Mouse (Mus musculus) heart, embryonic 10.5 days (tissue): ENCODE results near the gene Ergic1. TPM values are rescaled to one million over a fixed set of nuclear protein-coding genes. Genes with fewer than 3 reads are reported as not detected.

Source experiments
- DNase-seq: peaks from one replicate; pipeline ENCODE4 v3.0.0-alpha.2; 2017; ENCODE audit warnings: low spot score
- H3K27ac ChIP-seq: fragments of 300-500 bp; sonication (generic); 2 replicates; pipeline ENCODE4 v1.5.1; 2016; ENCODE audit warnings: mild to moderate bottlenecking
- H3K27me3 ChIP-seq: fragments of 300-500 bp; sonication (generic); 2 replicates; pipeline ENCODE4 v1.6.1; 2016; ENCODE audit warnings: mild to moderate bottlenecking; ENCODE audit not compliant: poor library complexity, insufficient read depth, severe bottlenecking
- H3K36me3 ChIP-seq: fragments of 300-500 bp; sonication (generic); 2 replicates; pipeline ENCODE4 v1.6.1; 2016; ENCODE audit warnings: mild to moderate bottlenecking, moderate library complexity
- H3K4me1 ChIP-seq: fragments of 300-500 bp; sonication (generic); 2 replicates; pipeline ENCODE4 v1.6.1; 2016; ENCODE audit warnings: mild to moderate bottlenecking
- H3K4me3 ChIP-seq: fragments of 300-500 bp; sonication (generic); 2 replicates; pipeline ENCODE4 v1.5.1; 2016; ENCODE audit warnings: mild to moderate bottlenecking, moderate library complexity
- H3K9me3 ChIP-seq: fragments of 300-500 bp; sonication (generic); 2 replicates; pipeline ENCODE4 v1.6.1; 2016; ENCODE audit warnings: mild to moderate bottlenecking, moderate library complexity
- WGBS: fragments of 180-500 bp; shearing (Covaris S2); methylation state at CpG from one replicate; pipeline ENCODE4 v1.1.7; 2016; 5-methylcytosine and 5-hydroxymethylcytosine counted together
- polyA plus RNA-seq: library from polyadenylated mRNA; unstranded; fragments of >200 nt; fragmentation: Nextera tagmentation; extraction: Ambion mirVana; gene quantifications from 2 replicates; pipeline ENCODE4 v1.2.1, GENCODE M21; 2016

The Ergic1 gene
- polyA plus RNA-seq, 1 experiment from 2014 or later: 150 TPM

GRCm38 (mm10) chr17:26625521-26626010 lies 64.3 kb downstream of the Ergic1 start:
- peaks cover 85% of the 10 kb centered on the region for H3K36me3 ChIP-seq
- no peak for DNase-seq
- H3K4me3 ChIP-seq: no peak overlapping the region
- 91% methylated on average over 2 of the region's 2 CpGs for WGBS
- no peaks in the 10 kb centered on the region for H3K27me3 ChIP-seq
- no peaks in the 10 kb centered on the region for H3K9me3 ChIP-seq
- no peak overlapping the region for H3K27ac ChIP-seq
- H3K4me1 ChIP-seq: no peaks in the 10 kb centered on the region

GRCm38 (mm10) chr17:26628479-26628878 lies 67.2 kb downstream of the Ergic1 start:
- Histone ChIP-seq H3K36me3 (peaks cover 97% of the 10 kb centered on the region), H3K27me3 (no peaks in the 10 kb centered on the region)
- no peak for DNase-seq

GRCm38 (mm10) chr17:26628936-26629335 lies 67.6 kb downstream of the Ergic1 start:
- Histone ChIP-seq H3K4me3 (no peak overlapping the region), H3K9me3 (no peaks in the 10 kb centered on the region), H3K4me1 (0 out of 2 replicates have a peak, but pooled peaks cover 5% of the 10 kb centered on the region), H3K27ac (no peak overlapping the region), H3K36me3 (peaks cover 97% of the 10 kb centered on the region), H3K27me3 (no peaks in the 10 kb centered on the region)
- WGBS: 96% methylated on average over 3 of the region's 3 CpGs
- no peak for DNase-seq

More at GRCm38 (mm10) chr17:26628479-26628878, 67.2 kb downstream of the Ergic1 start:
- 86% methylated on average over 6 of the region's 6 CpGs for WGBS
- Histone ChIP-seq H3K27ac (no peak overlapping the region), H3K9me3 (no peaks in the 10 kb centered on the region), H3K4me1 (0 out of 2 replicates have a peak, but pooled peaks cover 5% of the 10 kb centered on the region), H3K4me3 (no peak overlapping the region)

GRCm38 (mm10) chr17:26631811-26632327 lies 70.6 kb downstream of the Ergic1 start:
- Histone ChIP-seq H3K4me1 (peaks cover 8% of the 10 kb centered on the region; the same call in 1 of the 2 replicates), H3K36me3 (peaks cover 98% of the 10 kb centered on the region), H3K27ac (no peak overlapping the region), H3K9me3 (no peaks in the 10 kb centered on the region), H3K4me3 (no peak overlapping the region), H3K27me3 (no peaks in the 10 kb centered on the region)
- WGBS: 93% methylated on average over 8 of the region's 8 CpGs
- DNase-seq: no peak

GRCm38 (mm10) chr17:26633186-26633585 lies 71.9 kb downstream of the Ergic1 start:
- H3K4me3 ChIP-seq: no peak overlapping the region
- no peaks in the 10 kb centered on the region for H3K9me3 ChIP-seq
- WGBS: 90% methylated on average over 9 of the region's 9 CpGs
- no peaks in the 10 kb centered on the region for H3K27me3 ChIP-seq
- peaks cover 15% of the 10 kb centered on the region for H3K4me1 ChIP-seq
- peaks cover 92% of the 10 kb centered on the region for H3K36me3 ChIP-seq
- no peak for DNase-seq
- peak overlapping the region; percentile 6; the same call in 1 of the 2 replicates for H3K27ac ChIP-seq

- 91% methylated on average over 9 of the region's 9 CpGs for WGBS
- Histone ChIP-seq H3K36me3 (peaks cover 87% of the 10 kb centered on the region), H3K27ac (no peak overlapping the region), H3K27me3 (no peaks in the 10 kb centered on the region), H3K4me3 (no peak overlapping the region), H3K9me3 (no peaks in the 10 kb centered on the region), H3K4me1 (peaks cover 19% of the 10 kb centered on the region)
- DNase-seq: no peak
Observed at GRCm38 (mm10) chr17:26633926-26634325, 72.6 kb downstream of the Ergic1 start.

- 86% methylated on average over 7 of the region's 7 CpGs for WGBS
- Histone ChIP-seq H3K27me3 (no peaks in the 10 kb centered on the region), H3K4me3 (no peak overlapping the region), H3K9me3 (no peaks in the 10 kb centered on the region), H3K4me1 (peaks cover 19% of the 10 kb centered on the region), H3K27ac (no peak overlapping the region), H3K36me3 (peaks cover 87% of the 10 kb centered on the region)
- DNase-seq: no peak
Observed at GRCm38 (mm10) chr17:26634539-26634938, 73.2 kb downstream of the Ergic1 start.

- no peaks in the 10 kb centered on the region for H3K27me3 ChIP-seq
- H3K4me1 ChIP-seq: peaks cover 19% of the 10 kb centered on the region
- no peak for DNase-seq
- peaks cover 87% of the 10 kb centered on the region for H3K36me3 ChIP-seq
- H3K27ac ChIP-seq: no peak overlapping the region
- no peaks in the 10 kb centered on the region for H3K9me3 ChIP-seq
- 88% methylated on average over 7 of the region's 7 CpGs for WGBS
- no peak overlapping the region for H3K4me3 ChIP-seq
Observed at GRCm38 (mm10) chr17:26635951-26636350, 74.7 kb downstream of the Ergic1 start.

- H3K36me3 ChIP-seq: peaks cover 87% of the 10 kb centered on the region
Observed at GRCm38 (mm10) chr17:26637851-26638250, 76.6 kb downstream of the Ergic1 start.

GRCm38 (mm10) chr17:26638655-26639054 lies 77.4 kb downstream of the Ergic1 start:
- Histone ChIP-seq H3K36me3 (peaks cover 87% of the 10 kb centered on the region), H3K27ac (peak overlapping the region; percentile 37; the same call in 1 of the 2 replicates), H3K9me3 (no peaks in the 10 kb centered on the region), H3K4me3 (no peak overlapping the region), H3K27me3 (no peaks in the 10 kb centered on the region), H3K4me1 (peaks cover 14% of the 10 kb centered on the region)
- DNase-seq: peak; percentile 92
- WGBS: 26% methylated on average over 7 of the region's 7 CpGs

More at GRCm38 (mm10) chr17:26637851-26638250, 76.6 kb downstream of the Ergic1 start:
- peaks cover 17% of the 10 kb centered on the region for H3K4me1 ChIP-seq
- 0 out of 2 replicates have a peak overlapping the region, but pooled peaks have one; percentile 37 for H3K27ac ChIP-seq
- 63% methylated on average over 4 of the region's 4 CpGs for WGBS
- H3K9me3 ChIP-seq: no peaks in the 10 kb centered on the region
- no peak overlapping the region for H3K4me3 ChIP-seq
- DNase-seq: no peak
- no peaks in the 10 kb centered on the region for H3K27me3 ChIP-seq

GRCm38 (mm10) chr17:26639791-26640190 lies 78.5 kb downstream of the Ergic1 start:
- Histone ChIP-seq H3K27ac (no peak overlapping the region), H3K4me3 (no peak overlapping the region), H3K9me3 (no peaks in the 10 kb centered on the region), H3K36me3 (peaks cover 87% of the 10 kb centered on the region), H3K27me3 (no peaks in the 10 kb centered on the region), H3K4me1 (peaks cover 24% of the 10 kb centered on the region)
- WGBS: 84% methylated on average over 2 of the region's 2 CpGs
- no peak for DNase-seq

- 93% methylated on average over 3 of the region's 3 CpGs for WGBS
- Histone ChIP-seq H3K4me3 (no peak overlapping the region), H3K9me3 (no peaks in the 10 kb centered on the region), H3K27ac (no peak overlapping the region), H3K27me3 (no peaks in the 10 kb centered on the region), H3K4me1 (peaks cover 29% of the 10 kb centered on the region), H3K36me3 (peaks cover 86% of the 10 kb centered on the region)
- DNase-seq: no peak
Observed at GRCm38 (mm10) chr17:26640286-26640740, 79.0 kb downstream of the Ergic1 start.

GRCm38 (mm10) chr17:26643456-26643855 lies 82.2 kb downstream of the Ergic1 start:
- H3K4me3 ChIP-seq: no peak overlapping the region
- no peak for DNase-seq
- WGBS: 95% methylated on average over 8 of the region's 8 CpGs
- peaks cover 45% of the 10 kb centered on the region for H3K4me1 ChIP-seq
- H3K27me3 ChIP-seq: no peaks in the 10 kb centered on the region
- H3K27ac ChIP-seq: no peak overlapping the region
- H3K36me3 ChIP-seq: peaks cover 84% of the 10 kb centered on the region
- H3K9me3 ChIP-seq: no peaks in the 10 kb centered on the region
